Mouse (Mus musculus): ENCODE data around the gene Cnp. TPM values are rescaled to one million over a fixed set of nuclear protein-coding genes. Genes with fewer than 3 reads are reported as not detected.
"Not testable (repeated sequence)": the region's sequence is repeated elsewhere in the genome, so short reads cannot be mapped to it uniquely, and the experiment has no call there.

The Cnp gene
- polyA plus RNA-seq, 1 experiment from 2014 or later = 32.0 TPM

- H3K27ac ChIP-seq (replicated peaks) = peak overlapping the region; percentile 55; the same call in 1 of the 2 replicates
- peaks cover 22% of the 10 kb centered on the region for H3K4me1 ChIP-seq
- no peak overlapping the region for H3K4me2 ChIP-seq (replicated peaks)
- H3K9ac ChIP-seq = no peak overlapping the region
- H3K27me3 ChIP-seq = no peaks in the 10 kb centered on the region
- ATAC-seq (ENCODE audit: insufficient number of reproducible peaks, low FRiP score, low TSS enrichment, low read depth) = no peak
- H3K36me3 ChIP-seq = 0 out of 2 replicates have a peak, but pooled peaks cover 7% of the 10 kb centered on the region
- no peaks in the 10 kb centered on the region for H3K9me3 ChIP-seq (replicated peaks)
- 73% methylated on average over 5 of the region's 5 CpGs for WGBS
- H3K4me3 ChIP-seq (replicated peaks) = no peak overlapping the region
Observed at GRCm38 (mm10) chr11:100609355-100609996, 34.8 kb downstream of the Cnp start.

- WGBS = 79% methylated on average over 9 of the region's 9 CpGs
- Histone ChIP-seq H3K36me3 (0 out of 2 replicates have a peak, but pooled peaks cover 7% of the 10 kb centered on the region), H3K27me3 (no peaks in the 10 kb centered on the region), H3K4me3 (replicated peaks) (no peak overlapping the region), H3K27ac (replicated peaks) (peak overlapping the region; percentile 55; the same call in 1 of the 2 replicates), H3K4me1 (peaks cover 22% of the 10 kb centered on the region), H3K9me3 (replicated peaks) (no peaks in the 10 kb centered on the region), H3K4me2 (replicated peaks) (no peak overlapping the region), H3K9ac (no peak overlapping the region)
- no peak for ATAC-seq (ENCODE audit: insufficient number of reproducible peaks, low FRiP score, low TSS enrichment, low read depth)
Observed at GRCm38 (mm10) chr11:100609997-100610680, 35.4 kb downstream of the Cnp start.

- Histone ChIP-seq H3K4me2 (replicated peaks) (no peak overlapping the region), H3K9ac (no peak overlapping the region), H3K27ac (replicated peaks) (no peak overlapping the region), H3K4me1 (peaks cover 23% of the 10 kb centered on the region), H3K27me3 (no peaks in the 10 kb centered on the region), H3K9me3 (replicated peaks) (no peaks in the 10 kb centered on the region), H3K36me3 (0 out of 2 replicates have a peak, but pooled peaks cover 11% of the 10 kb centered on the region), H3K4me3 (replicated peaks) (no peak overlapping the region)
- 85% methylated on average over 6 of the region's 6 CpGs for WGBS
- ATAC-seq (ENCODE audit: insufficient number of reproducible peaks, low FRiP score, low TSS enrichment, low read depth) = no peak
Observed at GRCm38 (mm10) chr11:100611627-100612026, 36.9 kb downstream of the Cnp start.

- WGBS = 89% methylated on average over 3 of the region's 3 CpGs
Observed at GRCm38 (mm10) chr11:100613241-100613640, 38.5 kb downstream of the Cnp start.

GRCm38 (mm10) chr11:100616332-100616731, 41.6 kb downstream of the Cnp start:
- Histone ChIP-seq H3K4me3 (replicated peaks) (no peak overlapping the region), H3K9ac (no peak overlapping the region), H3K4me2 (replicated peaks) (no peak overlapping the region), H3K9me3 (replicated peaks) (no peaks in the 10 kb centered on the region), H3K27ac (replicated peaks) (no peak overlapping the region), H3K27me3 (no peaks in the 10 kb centered on the region), H3K4me1 (peaks cover 24% of the 10 kb centered on the region), H3K36me3 (0 out of 2 replicates have a peak, but pooled peaks cover 8% of the 10 kb centered on the region)
- no peak for ATAC-seq (ENCODE audit: insufficient number of reproducible peaks, low FRiP score, low TSS enrichment, low read depth)
- WGBS = 90% methylated on average over 5 of the region's 5 CpGs

More at GRCm38 (mm10) chr11:100613241-100613640, 38.5 kb downstream of the Cnp start:
- H3K9me3 ChIP-seq (replicated peaks) = no peaks in the 10 kb centered on the region
- no peak overlapping the region for H3K4me2 ChIP-seq (replicated peaks)
- H3K36me3 ChIP-seq = 0 out of 2 replicates have a peak, but pooled peaks cover 10% of the 10 kb centered on the region
- no peak overlapping the region for H3K4me3 ChIP-seq (replicated peaks)
- H3K27ac ChIP-seq (replicated peaks) = 0 out of 2 replicates have a peak overlapping the region, but pooled peaks have one; percentile 28
- no peak overlapping the region for H3K9ac ChIP-seq
- ATAC-seq (ENCODE audit: insufficient number of reproducible peaks, low FRiP score, low TSS enrichment, low read depth) = no peak
- no peaks in the 10 kb centered on the region for H3K27me3 ChIP-seq
- H3K4me1 ChIP-seq = peaks cover 31% of the 10 kb centered on the region

GRCm38 (mm10) chr11:100616836-100617235, 42.1 kb downstream of the Cnp start:
- H3K27me3 ChIP-seq; H3K9me3 ChIP-seq (replicated peaks); H3K36me3 ChIP-seq; H3K27ac ChIP-seq (replicated peaks); H3K9ac ChIP-seq; H3K4me2 ChIP-seq (replicated peaks); ATAC-seq (ENCODE audit: insufficient number of reproducible peaks, low FRiP score, low TSS enrichment, low read depth); H3K4me3 ChIP-seq (replicated peaks): not testable (repeated sequence)
- peaks cover 24% of the 10 kb centered on the region for H3K4me1 ChIP-seq
- WGBS = 91% methylated on average over 7 of the region's 7 CpGs

GRCm38 (mm10) chr11:100617480-100617879, 42.8 kb downstream of the Cnp start:
- no peak for ATAC-seq (ENCODE audit: insufficient number of reproducible peaks, low FRiP score, low TSS enrichment, low read depth)
- Histone ChIP-seq H3K27me3 (no peaks in the 10 kb centered on the region), H3K4me2 (replicated peaks) (no peak overlapping the region), H3K9me3 (replicated peaks) (no peaks in the 10 kb centered on the region), H3K36me3 (0 out of 2 replicates have a peak, but pooled peaks cover 4% of the 10 kb centered on the region), H3K4me3 (replicated peaks) (0 out of 2 replicates have a peak overlapping the region, but pooled peaks have one; percentile 92), H3K9ac (no peak overlapping the region), H3K4me1 (peaks cover 24% of the 10 kb centered on the region), H3K27ac (replicated peaks) (no peak overlapping the region)
- 80% methylated on average over 4 of the region's 4 CpGs for WGBS

GRCm38 (mm10) chr11:100618761-100619484, 44.2 kb downstream of the Cnp start, which contains the start of gene Nkiras2:
Gene Nkiras2 (plus strand): TSS chr11:100619244.
- Histone ChIP-seq H3K9me3 (replicated peaks) (no peaks in the 10 kb centered on the region), H3K9ac (peak within 1 kb of the TSS; percentile 87), H3K36me3 (0 out of 2 replicates have a peak, but pooled peaks cover 4% of the 10 kb centered on the region), H3K4me2 (replicated peaks) (peak within 1 kb of the TSS; percentile 56), H3K4me1 (peaks cover 26% of the 10 kb centered on the region), H3K27ac (replicated peaks) (peak within 1 kb of the TSS; percentile 97), H3K27me3 (no peaks in the 10 kb centered on the region), H3K4me3 (replicated peaks) (peak within 1 kb of the TSS; percentile 92)
- ATAC-seq (ENCODE audit: insufficient number of reproducible peaks, low FRiP score, low TSS enrichment, low read depth) = peak; percentile 44
- under 1% methylated on average over 36 of the region's 36 CpGs for WGBS

GRCm38 (mm10) chr11:100619485-100619975, 44.8 kb downstream of the Cnp start:
- no peaks in the 10 kb centered on the region for H3K27me3 ChIP-seq
- H3K36me3 ChIP-seq = peaks cover 6% of the 10 kb centered on the region; the same call in 1 of the 2 replicates
- peak overlapping the region; percentile 56 for H3K4me2 ChIP-seq (replicated peaks)
- ATAC-seq (ENCODE audit: insufficient number of reproducible peaks, low FRiP score, low TSS enrichment, low read depth) = peak; percentile 95
- WGBS = under 1% methylated on average over 40 of the region's 40 CpGs
- no peaks in the 10 kb centered on the region for H3K9me3 ChIP-seq (replicated peaks)
- peak overlapping the region; percentile 97 for H3K27ac ChIP-seq (replicated peaks)
- peak overlapping the region; percentile 92 for H3K4me3 ChIP-seq (replicated peaks)
- H3K9ac ChIP-seq = peak overlapping the region; percentile 87
- peaks cover 33% of the 10 kb centered on the region for H3K4me1 ChIP-seq

GRCm38 (mm10) chr11:100619982-100620381, 45.3 kb downstream of the Cnp start, which contains the start of gene Dnajc7:
Gene Dnajc7 (minus strand): TSS chr11:100620168.
- Histone ChIP-seq H3K9me3 (replicated peaks) (no peaks in the 10 kb centered on the region), H3K4me2 (replicated peaks) (peak within 1 kb of the TSS; percentile 56), H3K4me3 (replicated peaks) (peak within 1 kb of the TSS; percentile 92), H3K27ac (replicated peaks) (peak within 1 kb of the TSS; percentile 97), H3K27me3 (no peaks in the 10 kb centered on the region), H3K4me1 (peaks cover 37% of the 10 kb centered on the region), H3K9ac (peak within 1 kb of the TSS; percentile 87), H3K36me3 (peaks cover 11% of the 10 kb centered on the region)
- 4% methylated on average over 11 of the region's 11 CpGs for WGBS
- no peak; the same call in 1 of the 2 replicates for ATAC-seq (ENCODE audit: insufficient number of reproducible peaks, low FRiP score, low TSS enrichment, low read depth)

All from embryonic facial prominence, embryonic 15.5 days (tissue).